Mouse (Mus musculus): ENCODE measurements around the gene Mex3a.

GRCm38 (mm10) chr3:88502031-88502571 lies 30.1 kb upstream of the Mex3a start:
- TF ChIP-seq GATA1 (IDR thresholded peaks at IDR 0.05; ENCODE audit: low read length) = no peak
- TF ChIP-seq TAL1 (IDR thresholded peaks at IDR 0.05; ENCODE audit: low read length) = no peak
